Mouse (Mus musculus) CD4-positive naive resting alpha-beta T cell, adult 57 days (primary cell): Measurements from ENCODE around the gene Pramel7. TPM values are rescaled to one million over a fixed set of nuclear protein-coding genes. Genes with fewer than 3 reads are reported as not detected.

Experiments used
- total RNA-seq: library from RNA; stranded (reverse); gene quantifications from one replicate; pipeline ENCODE4 v1.2.4, GENCODE M21; 2023

The Pramel7 gene
- total RNA-seq: not detected

GRCm38 (mm10) chr2:87496993-87497392 is at the start of gene Pramel7:
Pramel7 (minus strand) TSS chr2:87497093.

GRCm38 (mm10) chr2:87545442-87545841 is 48.5 kb upstream of the Pramel7 start, which contains the start of gene Olfr1128:
Olfr1128 (minus strand) TSS chr2:87545542.

GRCm38 (mm10) chr2:87531496-87531895 is 34.6 kb upstream of the Pramel7 start, which contains the start of gene Olfr153:
Olfr153 (plus strand) TSS chr2:87531796.

GRCm38 (mm10) chr2:87506265-87506664 is 9.4 kb upstream of the Pramel7 start, which contains the start of gene Pramel6:
Pramel6 (plus strand) TSS chr2:87506565.

GRCm38 (mm10) chr2:87453662-87454061 is 43.2 kb downstream of the Pramel7 start, which contains the start of gene Olfr1126:
Olfr1126 (plus strand) TSS chr2:87453962.

Other genes with a start within 250 kb of the Pramel7 start
- not detected for gene Olfr1115, start 249.1 kb downstream of the Pramel7 start, total RNA-seq
- not detected for gene Olfr1116, start 229.6 kb downstream of the Pramel7 start, total RNA-seq
- not detected for gene Olfr1118, start 189.5 kb downstream of the Pramel7 start, total RNA-seq
- gene Olfr1120, start 142.3 kb downstream of the Pramel7 start, total RNA-seq: not detected
- gene Olfr1121, start 127.2 kb downstream of the Pramel7 start, total RNA-seq: not detected
- 0.21 TPM for gene Olfr1122, start 111.2 kb downstream of the Pramel7 start, total RNA-seq
- gene Olfr1123, start 80.5 kb downstream of the Pramel7 start, total RNA-seq: not detected
- not detected for gene Olfr1124, start 66.8 kb downstream of the Pramel7 start, total RNA-seq
- gene Olfr1126, start 43.1 kb downstream of the Pramel7 start, total RNA-seq: not detected
- gene Pramel6, start 9.5 kb upstream of the Pramel7 start, total RNA-seq: not detected
- gene Olfr153, start 34.7 kb upstream of the Pramel7 start, total RNA-seq: not detected
- gene Olfr1128, start 48.4 kb upstream of the Pramel7 start, total RNA-seq: not detected
- not detected for gene Olfr1129, start 76.8 kb upstream of the Pramel7 start, total RNA-seq
- gene Olfr1130, start 109.1 kb upstream of the Pramel7 start, total RNA-seq: not detected
- not detected for gene Olfr1131, start 130.0 kb upstream of the Pramel7 start, total RNA-seq
- gene Olfr1132, start 140.4 kb upstream of the Pramel7 start, total RNA-seq: not detected
- not detected for gene Olfr1133, start 150.3 kb upstream of the Pramel7 start, total RNA-seq
- not detected for gene Olfr1134, start 161.4 kb upstream of the Pramel7 start, total RNA-seq
- gene Olfr1135, start 176.6 kb upstream of the Pramel7 start, total RNA-seq: not detected
- not detected for gene Olfr1136, start 196.9 kb upstream of the Pramel7 start, total RNA-seq
- gene Olfr1137, start 216.1 kb upstream of the Pramel7 start, total RNA-seq: not detected
- gene Olfr1138, start 242.9 kb upstream of the Pramel7 start, total RNA-seq: not detected
- not detected for gene Olfr1140, start 246.7 kb upstream of the Pramel7 start, total RNA-seq